Mouse (Mus musculus) olfactory bulb, adult 2 months (tissue): ENCODE data around the gene Gm43552.

Source experiments
- CTCF ChIP-seq: fragments of 200-500 bp; IDR thresholded peaks from 2 replicates; pipeline ENCODE4 v1.5.1; 2012; ENCODE audit warnings: low read depth, mild to moderate bottlenecking, low read length, moderate library complexity; ENCODE audit not compliant: insufficient read depth
- POLR2A ChIP-seq: fragments of 200-500 bp; IDR thresholded peaks from 2 replicates; pipeline ENCODE4 v1.6.1; 2012; ENCODE audit warnings: mild to moderate bottlenecking, low read depth, low read length, moderate library complexity; ENCODE audit not compliant: insufficient read depth

DNA sequence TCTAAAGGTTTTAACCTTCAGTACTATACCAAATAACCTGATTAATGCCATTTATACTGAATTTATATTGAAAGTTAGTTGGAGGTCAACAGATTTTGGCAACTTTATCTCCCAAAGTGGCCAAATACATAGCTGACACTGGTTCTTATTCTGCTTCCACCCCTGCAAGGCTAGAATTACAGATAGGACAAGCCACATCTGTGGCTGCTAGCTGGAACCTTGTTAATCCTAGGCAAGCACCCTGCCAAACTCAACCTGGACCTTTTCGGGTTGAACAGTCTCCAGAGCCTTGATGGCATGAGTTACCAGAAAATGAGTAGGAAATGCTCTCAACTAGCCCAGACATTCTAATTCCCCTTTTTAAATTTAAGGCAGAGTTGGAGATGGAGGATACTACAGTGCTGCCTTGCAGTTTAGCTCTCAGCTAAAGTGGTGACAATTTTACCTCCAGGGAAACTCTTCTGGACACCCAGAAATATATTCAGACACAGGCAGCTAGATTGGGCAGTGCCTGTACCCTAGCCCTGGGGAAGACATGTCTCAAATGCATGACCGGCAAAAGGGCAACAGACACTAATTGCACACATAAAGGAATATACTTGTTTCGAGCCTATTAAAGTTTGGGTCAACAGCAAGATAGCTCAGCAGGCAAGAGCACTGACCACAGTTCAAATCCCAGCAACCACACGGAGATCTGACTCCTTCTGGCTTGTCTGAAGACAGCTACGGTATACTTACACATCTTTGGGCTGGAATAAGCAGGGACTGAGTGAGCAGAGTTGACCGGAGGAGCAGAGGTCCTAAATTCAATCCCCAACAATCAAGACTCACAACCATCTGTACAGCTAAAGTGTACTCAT, 105.4 kb downstream of the Gm43552 start:
- no peak for TF ChIP-seq POLR2A
- TF ChIP-seq CTCF, result no peak
